Mouse (Mus musculus) spleen, postnatal 4 days (tissue): ENCODE results near the gene Gm14744.
"Not testable (repeated sequence)": the region's sequence is repeated elsewhere in the genome, so short reads cannot be mapped to it uniquely, and the experiment has no call there.

Source experiments
- DNase-seq, 2 experiments: peaks; one replicate each; pipeline ENCODE4 v3.0.0; 2022; ENCODE audit warnings: low spot score in 2 of 2

Gm14744 gene

GRCm38 (mm10) chrX:77864458-77864857 is at the start of gene Gm14744:
TSS of gene Gm14744 (plus strand) at chrX:77864758.
- DNase-seq = not testable (repeated sequence)

- no peak for DNase-seq
Observed at GRCm38 (mm10) chrX:77853523-77853922, 11.0 kb upstream of the Gm14744 start, which contains the start of gene Pbsn. TSS of gene Pbsn (minus strand) at chrX:77853623.

GRCm38 (mm10) chrX:77880033-77880432 is 15.5 kb downstream of the Gm14744 start:
- not testable (repeated sequence) for DNase-seq
